Mouse (Mus musculus): ENCODE data around the gene Phf21b. TPM values are rescaled to one million over a fixed set of nuclear protein-coding genes. Genes with fewer than 3 reads are reported as not detected.
A peak's percentile ranks its signal among the peaks of the same experiment; 100 is the strongest.

Gene Phf21b
- total and polyA plus RNA-seq, 3 experiments, result 1.3 to 5.3 (median 2.2) TPM

GRCm38 (mm10) chr15:84817589-84817988, 38.3 kb downstream of the Phf21b start:
- no peak overlapping the region for H3K4me2 ChIP-seq (ENCODE audit: insufficient read depth, low read depth, poor library complexity, severe bottlenecking)
- dilution Hi-C loops (cut with MboI; ENCODE audit: extremely low pct_ligation_motif_present, extremely low pct_unique_long_range_greater_than_20kb, low sequenced_read_pairs) (no loop called here), in situ Hi-C loops (cut with MboI; ENCODE audit: low pct_ligation_motif_present, low pct_unique_long_range_greater_than_20kb, low sequenced_read_pairs) (no loop called here)
- no peak for DNase-seq (ENCODE audit: extremely low read depth)
- no peaks in the 10 kb centered on the region for H3K79me2 ChIP-seq (replicated peaks; ENCODE audit: control insufficient read depth, extremely low read depth, insufficient read depth, poor library complexity, severe bottlenecking)
- no peak for TF ChIP-seq ZNF384 (IDR thresholded peaks at IDR 0.05; ENCODE audit: low read depth, low read length)
- no peak for TF ChIP-seq SIN3A (IDR thresholded peaks at IDR 0.05; ENCODE audit: low read length)
- TF ChIP-seq CTCF (conservative IDR thresholded peaks at IDR 0.05 in 1 of 2, IDR thresholded peaks at IDR 0.05 in 1 of 2; ENCODE audit: low read depth in 2 of 2, low read length in 2 of 2), result no peak
- H3K4me1 ChIP-seq (ENCODE audit: control insufficient read depth in 1 of 2, insufficient read depth in 2 of 2), result peaks cover 30 to 48% of the 10 kb centered on the region in 2 experiments
- no peaks in the 10 kb centered on the region for H3K9me3 ChIP-seq (replicated peaks; ENCODE audit: low read length)
- no peak overlapping the region for H3K4me3 ChIP-seq (replicated peaks in 1 of 3; ENCODE audit: low read depth in 2 of 3, low read length in 2 of 3, poor library complexity in 1 of 3)
- no peaks in the 10 kb centered on the region for H3K27me3 ChIP-seq (replicated peaks)
- H3K9ac ChIP-seq (ENCODE audit: insufficient read depth, low read depth), result no peak overlapping the region
- no peak overlapping the region for H3K27ac ChIP-seq (ENCODE audit: insufficient read depth, low read depth)
- H3K36me3 ChIP-seq (replicated peaks in 1 of 2; ENCODE audit: control insufficient read depth in 1 of 2, insufficient read depth in 1 of 2, low read length in 1 of 2), result peaks cover 0 to 26% of the 10 kb centered on the region in 2 experiments

- H3K9me3 ChIP-seq (replicated peaks; ENCODE audit: low read length), result no peaks in the 10 kb centered on the region
- no peak overlapping the region for H3K4me3 ChIP-seq (replicated peaks in 1 of 3; ENCODE audit: low read depth in 2 of 3, low read length in 2 of 3, poor library complexity in 1 of 3)
- H3K27ac ChIP-seq (ENCODE audit: insufficient read depth, low read depth), result peak overlapping the region; percentile 35; the same call in 1 of the 2 replicates
- H3K4me2 ChIP-seq (ENCODE audit: insufficient read depth, low read depth, poor library complexity, severe bottlenecking), result peak overlapping the region; percentile 29; the same call in 1 of the 2 replicates
- TF ChIP-seq RCOR1 (conservative IDR thresholded peaks at IDR 0.05; ENCODE audit: low read depth, low read length) (peak; percentile 44; the same call in 1 of the 2 replicates), ELF1 (IDR thresholded peaks at IDR 0.05; ENCODE audit: low read depth, low read length) (no peak), EP300 (IDR thresholded peaks at IDR 0.05; ENCODE audit: low read length) (peak; percentile 29; the same call in 1 of the 2 replicates), CHD1 (IDR thresholded peaks at IDR 0.05; ENCODE audit: low read depth, low read length) (no peak), JUN (IDR thresholded peaks at IDR 0.05; ENCODE audit: insufficient read depth, low read depth, low read length) (no peak), IRF4 (IDR thresholded peaks at IDR 0.05; ENCODE audit: low read depth, low read length) (peak; percentile 36; the same call in 1 of the 2 replicates), KAT2A (IDR thresholded peaks at IDR 0.05; ENCODE audit: insufficient replicate concordance, low read length) (no peak), RAD21 (IDR thresholded peaks at IDR 0.05; ENCODE audit: low read depth, low read length) (no peak; the same call in 1 of the 2 replicates), UBTF (IDR thresholded peaks at IDR 0.05; ENCODE audit: low read depth, low read length) (no peak), MAX (IDR thresholded peaks at IDR 0.05; ENCODE audit: low read length) (no peak), NRF1 (IDR thresholded peaks at IDR 0.05; ENCODE audit: low read depth, low read length) (no peak), E2F4 (IDR thresholded peaks at IDR 0.05; ENCODE audit: insufficient replicate concordance, low read depth, low read length) (no peak), MAZ (IDR thresholded peaks at IDR 0.05; ENCODE audit: low read depth, low read length) (no peak), ETS1 (conservative IDR thresholded peaks at IDR 0.05; ENCODE audit: low read depth, low read length) (0 out of 2 replicates have a peak, but pooled peaks have one; percentile 10), CHD2 (IDR thresholded peaks at IDR 0.05; ENCODE audit: low read length) (peak; percentile 65; the same call in 1 of the 2 replicates), POLR2A (IDR thresholded peaks at IDR 0.05; ENCODE audit: low read depth, low read length) (no peak), PAX5 (IDR thresholded peaks at IDR 0.05; ENCODE audit: low read length) (no peak)
- peak; percentile 49 for DNase-seq (ENCODE audit: extremely low read depth)
- H3K79me2 ChIP-seq (replicated peaks; ENCODE audit: control insufficient read depth, extremely low read depth, insufficient read depth, poor library complexity, severe bottlenecking), result no peaks in the 10 kb centered on the region
- H3K4me1 ChIP-seq (ENCODE audit: control insufficient read depth in 1 of 2, insufficient read depth in 2 of 2), result peaks cover 28 to 46% of the 10 kb centered on the region in 2 experiments
- H3K27me3 ChIP-seq (replicated peaks), result no peaks in the 10 kb centered on the region
- H3K9ac ChIP-seq (ENCODE audit: insufficient read depth, low read depth), result no peak overlapping the region
- in situ Hi-C loops (cut with MboI; ENCODE audit: low pct_ligation_motif_present, low pct_unique_long_range_greater_than_20kb, low sequenced_read_pairs), result no loop called here
- dilution Hi-C loops (cut with MboI; ENCODE audit: extremely low pct_ligation_motif_present, extremely low pct_unique_long_range_greater_than_20kb, low sequenced_read_pairs), result no loop called here
- peaks cover 0 to 26% of the 10 kb centered on the region in 2 experiments for H3K36me3 ChIP-seq (replicated peaks in 1 of 2; ENCODE audit: control insufficient read depth in 1 of 2, insufficient read depth in 1 of 2, low read length in 1 of 2)
Observed at GRCm38 (mm10) chr15:84815171-84815570, 40.7 kb downstream of the Phf21b start.
